Mouse (Mus musculus) brain, embryonic 14.5 days (tissue): ENCODE measurements at regions not wholly inside any gene's neighbourhood (a gene's known extent, or its start where the extent isn't known, plus 50 kb on each side); places are given as distances from the start of the nearest gene placed in this dataset.

ENCODE experiments used
- CTCF ChIP-seq: fragments of 200-500 bp; IDR thresholded peaks from 2 replicates; pipeline ENCODE4 v1.5.1; 2012; ENCODE audit warnings: inconsistent platforms, mild to moderate bottlenecking, moderate library complexity, borderline replicate concordance; ENCODE audit not compliant: insufficient read depth, insufficient read length; ENCODE audit errors: extremely low read depth
- POLR2A ChIP-seq: fragments of 200-500 bp; IDR thresholded peaks from 2 replicates; pipeline ENCODE4 v1.6.1; 2012; ENCODE audit warnings: mild to moderate bottlenecking, inconsistent platforms, borderline replicate concordance; ENCODE audit not compliant: poor library complexity, insufficient read depth, insufficient read length, severe bottlenecking; ENCODE audit errors: extremely low read depth

GRCm38 (mm10) chr12:109839946-109840524 lies 239.9 kb upstream of the Rtl1 start:
- no peak for TF ChIP-seq CTCF
- no peak for TF ChIP-seq POLR2A
